Mouse (Mus musculus): Measurements from ENCODE around the gene Plxnb1.

GRCm38 (mm10) chr9:109124164-109124563 lies 29.0 kb downstream of the Plxnb1 start:
- TF ChIP-seq CTCF (IDR thresholded peaks at IDR 0.05; ENCODE audit: insufficient read depth, low read depth, low read length), result no peak
- no peak for TF ChIP-seq POLR2A (IDR thresholded peaks at IDR 0.05; ENCODE audit: insufficient read depth, low read depth, low read length)
